ENCODE assay signal across 10 mouse cellular contexts in genomic region chr17:45889451-45889850, GRCm38 (mm10).
DNase-seq lines count a peak whose midpoint lies in the region; ATAC-seq lines count a peak whose summit lies in the region.
"Had no signal": no experiment of that assay in that cellular context is flagged by ENCODE, and none has a peak within 500 bp of the region (broad histone marks: within the 10 kb centered on the region; RNA-seq: fewer than 3 reads in every experiment).

No protein-coding gene starts in this region.

- DNase-seq in cerebellum, adult 18-20 months, result peak; percentile 28 to 34
- no peak for DNase-seq in cerebellum, adult 9-10 months
- peak; percentile 66 for DNase-seq in ovary, postnatal 36 days (ENCODE audit: low spot score)
- no peak for DNase-seq in ovary, postnatal 10 days (ENCODE audit: low spot score)
- peak; percentile 59 for DNase-seq in heart, postnatal 4 days
- no peak for DNase-seq in urinary bladder, adult 18-20 months (ENCODE audit: low spot score in 2 of 2)
- DNase-seq in right cerebral cortex, postnatal 25 days, result no peak
- DNase-seq: right cerebral cortex, postnatal 14 days; thymus, postnatal 36 days had no signal

- no peak for ATAC-seq in megakaryocyte, adult 5-6 weeks (ENCODE audit: poor library complexity, severe bottlenecking)

Comparison
In these comparisons a context has a peak if more than half of its experiments do, and no peak if none do; other contexts are left out.
1. DNase-seq: peak in cerebellum, adult 18-20 months (2 of 2), ovary, postnatal 36 days (single experiment) and heart, postnatal 4 days (single experiment); none in cerebellum, adult 9-10 months (single experiment), ovary, postnatal 10 days (single experiment), urinary bladder, adult 18-20 months (0 of 2) and right cerebral cortex, postnatal 25 days (single experiment).